Mouse (Mus musculus): ENCODE measurements at regions not wholly inside any gene's neighbourhood (a gene's known extent, or its start where the extent isn't known, plus 50 kb on each side); places are given as distances from the start of the nearest gene placed in this dataset.
A peak's percentile ranks its signal among the peaks of the same experiment; 100 is the strongest.
"Not testable (repeated sequence)": the region's sequence is repeated elsewhere in the genome, so short reads cannot be mapped to it uniquely, and the experiment has no call there.

GRCm38 (mm10) chr17:59179018-59179417, 165.8 kb upstream of the Nudt12 start:
- DNase-seq (ENCODE audit: extremely low read depth, insufficient read length, low spot score): no peak

GRCm38 (mm10) chr17:59156345-59156744, 143.2 kb upstream of the Nudt12 start:
- peak; percentile 6 for DNase-seq (ENCODE audit: extremely low read depth, insufficient read length, low spot score)

GRCm38 (mm10) chr17:59143760-59144157, 130.6 kb upstream of the Nudt12 start:
- DNase-seq (ENCODE audit: extremely low read depth, insufficient read length, low spot score): no peak

- DNase-seq (ENCODE audit: extremely low read depth, insufficient read length, low spot score): no peak
Observed at GRCm38 (mm10) chr17:59142995-59143759, 130.0 kb upstream of the Nudt12 start.

GRCm38 (mm10) chr17:59138791-59139190, 125.6 kb upstream of the Nudt12 start:
- peak; percentile 36 for DNase-seq (ENCODE audit: extremely low read depth, insufficient read length, low spot score)

- DNase-seq (ENCODE audit: extremely low read depth, insufficient read length, low spot score): peak; percentile 37
Observed at GRCm38 (mm10) chr17:59099376-59099775, 86.2 kb upstream of the Nudt12 start.

GRCm38 (mm10) chr17:59076846-59077245, 63.7 kb upstream of the Nudt12 start:
- not testable (repeated sequence) for DNase-seq (ENCODE audit: extremely low read depth, insufficient read length, low spot score)

- not testable (repeated sequence) for DNase-seq (ENCODE audit: extremely low read depth, insufficient read length, low spot score)
Observed at GRCm38 (mm10) chr17:59076361-59076760, 63.2 kb upstream of the Nudt12 start.

Data from 3134 (cell line).